Mouse (Mus musculus): ENCODE data around the gene Rhox3h.
"Not testable (repeated sequence)": the region's sequence is repeated elsewhere in the genome, so short reads cannot be mapped to it uniquely, and the experiment has no call there.

Rhox3h gene

DNA sequence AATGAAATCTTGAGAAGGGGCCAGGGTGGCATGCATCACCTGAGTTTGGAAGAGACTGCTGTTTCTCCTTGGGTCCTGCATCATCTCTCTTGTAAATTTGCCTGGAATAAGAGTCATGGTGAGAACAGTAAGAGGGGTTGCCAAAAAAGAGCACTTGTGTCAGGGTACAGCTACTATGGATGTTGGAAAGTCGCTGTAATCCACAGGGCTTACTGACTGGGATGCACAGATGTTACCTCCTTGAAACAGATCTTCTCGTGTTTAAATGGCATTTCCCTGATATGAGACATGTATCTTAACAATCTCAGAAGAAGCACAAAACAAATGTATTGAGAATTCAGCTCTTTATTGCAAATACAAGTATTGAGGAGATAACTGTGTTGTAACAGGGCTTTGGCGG, at the start of gene Rhox3h:
Gene Rhox3h, minus strand, starts transcription at position 101 of the 400 bp plus-strand sequence.
- not testable (repeated sequence) for DNase-seq

DNA sequence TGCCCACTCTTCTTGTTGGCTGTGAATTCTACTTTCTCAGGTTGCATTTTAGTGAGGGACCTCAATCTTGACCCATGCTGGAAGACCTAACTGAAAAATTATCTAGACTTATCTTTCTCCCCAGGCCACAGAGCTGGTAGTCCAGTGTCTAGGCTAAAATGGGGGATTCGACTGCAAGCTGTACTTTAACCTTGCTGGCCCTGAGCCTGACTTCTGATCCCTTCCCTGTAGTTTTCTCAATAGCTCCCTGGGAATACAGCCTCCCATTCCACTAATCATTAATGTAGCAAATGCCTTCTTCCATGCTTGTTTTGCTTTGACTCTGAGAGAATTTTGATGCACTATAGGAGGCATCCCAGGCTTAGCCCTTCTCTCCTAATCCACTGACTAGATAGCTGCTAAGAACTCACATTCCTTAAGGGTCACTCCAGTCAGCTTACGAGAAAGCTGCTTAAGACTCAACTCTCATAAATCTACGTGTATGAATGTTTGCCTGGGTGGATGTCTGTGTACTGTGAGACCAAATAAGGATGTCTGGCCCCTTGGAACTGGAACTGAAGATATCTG, 33.3 kb upstream of the Rhox3h start:
- no peak for DNase-seq

GRCm38 (mm10) chrX:37692261-37692660, 23.7 kb upstream of the Rhox3h start:
- no peak for DNase-seq

GRCm38 (mm10) chrX:37683031-37683715, 14.6 kb upstream of the Rhox3h start:
- no peak for DNase-seq

GRCm38 (mm10) chrX:37673177-37673576, 4.6 kb upstream of the Rhox3h start, which contains the start of gene Rhox2h:
TSS of gene Rhox2h (minus strand) at chrX:37673277.
- DNase-seq: not testable (repeated sequence)

GRCm38 (mm10) chrX:37651227-37651626, 17.3 kb downstream of the Rhox3h start, which contains the start of gene Rhox4g:
TSS of gene Rhox4g (minus strand) at chrX:37651327.
- DNase-seq: not testable (repeated sequence)

GRCm38 (mm10) chrX:37643370-37643769, 25.2 kb downstream of the Rhox3h start, which contains the start of gene Rhox2g:
TSS of gene Rhox2g (minus strand) at chrX:37643470.
- DNase-seq: not testable (repeated sequence)

DNA sequence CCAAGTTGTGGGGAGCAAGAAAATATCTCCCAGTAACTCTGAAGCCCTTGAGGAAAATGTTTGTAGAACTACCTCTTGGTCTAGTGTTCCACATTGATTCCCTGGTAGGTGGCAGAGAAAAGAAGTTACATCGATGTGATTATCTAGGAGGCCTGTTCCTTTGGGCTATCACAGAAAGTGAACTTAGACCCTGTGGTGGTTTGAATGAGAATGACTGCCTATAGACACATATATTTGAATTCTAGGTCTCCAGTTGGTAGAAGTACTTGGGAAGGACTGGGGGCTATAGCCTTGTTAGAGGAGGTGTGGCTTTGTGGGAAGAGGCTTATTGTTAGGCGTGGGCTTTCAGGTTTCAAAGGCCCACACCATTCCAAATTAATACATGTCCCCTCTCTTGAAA, 40.1 kb downstream of the Rhox3h start, which contains the start of gene Rhox3g:
Gene Rhox3g, minus strand, starts transcription at position 101 of the 400 bp plus-strand sequence.
- DNase-seq: not testable (repeated sequence)
